Mouse (Mus musculus): ENCODE measurements around the gene Ghsr. TPM values are rescaled to one million over a fixed set of nuclear protein-coding genes. Genes with fewer than 3 reads are reported as not detected.

Gene Ghsr
- total and polyA plus RNA-seq, 3 experiments = not detected

DNA sequence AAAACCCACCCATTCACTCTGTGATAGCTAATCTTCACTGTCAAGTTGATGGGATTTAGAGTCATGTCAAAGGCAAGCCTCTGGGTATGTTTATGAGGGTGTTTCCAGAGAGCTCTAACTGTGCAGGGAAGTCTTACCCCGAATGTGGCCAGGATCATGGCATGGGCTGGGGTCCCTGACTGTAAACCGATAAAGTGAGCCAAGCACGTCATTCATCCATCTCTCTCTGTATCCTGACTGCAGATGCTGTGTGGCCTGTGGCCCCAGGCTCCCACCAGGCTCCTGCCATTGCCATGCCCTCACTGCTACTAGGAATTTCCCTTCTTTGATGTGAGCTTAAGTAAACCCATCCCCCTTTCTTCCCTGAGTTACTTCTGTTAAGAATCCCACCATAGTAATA lies 42.4 kb downstream of the Ghsr start:
- H3K9me3 ChIP-seq (replicated peaks; ENCODE audit: low read length) = no peaks in the 10 kb centered on the region
- H3K27me3 ChIP-seq (replicated peaks) = no peaks in the 10 kb centered on the region
- TF ChIP-seq POLR2A (IDR thresholded peaks at IDR 0.05; ENCODE audit: low read depth, low read length) (no peak), JUN (IDR thresholded peaks at IDR 0.05; ENCODE audit: insufficient read depth, low read depth, low read length) (no peak), ZC3H11A (IDR thresholded peaks at IDR 0.05; ENCODE audit: low read depth, low read length) (no peak), E2F4 (IDR thresholded peaks at IDR 0.05; ENCODE audit: insufficient replicate concordance, low read depth, low read length) (no peak), MAX (IDR thresholded peaks at IDR 0.05; ENCODE audit: low read length) (no peak), USF1 (IDR thresholded peaks at IDR 0.05; ENCODE audit: low read depth, low read length) (no peak), CHD2 (IDR thresholded peaks at IDR 0.05; ENCODE audit: low read length) (no peak), ZNF384 (IDR thresholded peaks at IDR 0.05; ENCODE audit: low read depth, low read length) (no peak), POLR2AphosphoS2 (IDR thresholded peaks at IDR 0.05; ENCODE audit: low read depth, low read length) (no peak), KAT2A (IDR thresholded peaks at IDR 0.05; ENCODE audit: insufficient replicate concordance, low read length) (no peak), RCOR1 (conservative IDR thresholded peaks at IDR 0.05; ENCODE audit: low read depth, low read length) (no peak), CTCF (conservative IDR thresholded peaks at IDR 0.05 in 1 of 2, IDR thresholded peaks at IDR 0.05 in 1 of 2; ENCODE audit: low read depth in 2 of 2, low read length in 2 of 2) (no peak), SMC3 (IDR thresholded peaks at IDR 0.05; ENCODE audit: low read depth, low read length) (no peak), MAFK (IDR thresholded peaks at IDR 0.05; ENCODE audit: insufficient replicate concordance, low read length) (no peak), MXI1 (IDR thresholded peaks at IDR 0.05; ENCODE audit: low read depth, low read length) (no peak), SIN3A (IDR thresholded peaks at IDR 0.05; ENCODE audit: low read length) (no peak)
- in situ Hi-C loops (cut with MboI; ENCODE audit: low pct_ligation_motif_present, low pct_unique_long_range_greater_than_20kb, low sequenced_read_pairs) (no loop called here), dilution Hi-C loops (cut with MboI; ENCODE audit: extremely low pct_ligation_motif_present, extremely low pct_unique_long_range_greater_than_20kb, low sequenced_read_pairs) (no loop called here)
- no peaks in the 10 kb centered on the region for H3K79me2 ChIP-seq (replicated peaks; ENCODE audit: control insufficient read depth, extremely low read depth, insufficient read depth, poor library complexity, severe bottlenecking)
- H3K4me3 ChIP-seq (replicated peaks in 1 of 3; ENCODE audit: low read depth in 2 of 3, low read length in 2 of 3, poor library complexity in 1 of 3) = no peak overlapping the region
- H3K27ac ChIP-seq (ENCODE audit: insufficient read depth, low read depth) = no peak overlapping the region
- no peaks in the 10 kb centered on the region for H3K36me3 ChIP-seq (replicated peaks in 1 of 2; ENCODE audit: control insufficient read depth in 1 of 2, insufficient read depth in 1 of 2, low read length in 1 of 2)
- H3K4me1 ChIP-seq (ENCODE audit: control insufficient read depth in 1 of 2, insufficient read depth in 2 of 2) = peaks cover 11 to 25% of the 10 kb centered on the region in 2 experiments
- H3K9ac ChIP-seq (ENCODE audit: insufficient read depth, low read depth) = no peak overlapping the region
- H3K4me2 ChIP-seq (ENCODE audit: insufficient read depth, low read depth, poor library complexity, severe bottlenecking) = no peak overlapping the region
- no peak for DNase-seq (ENCODE audit: extremely low read depth)

- H3K9ac ChIP-seq (ENCODE audit: insufficient read depth, low read depth) = no peak overlapping the region
- dilution Hi-C loops (cut with MboI; ENCODE audit: extremely low pct_ligation_motif_present, extremely low pct_unique_long_range_greater_than_20kb, low sequenced_read_pairs) (no loop called here), in situ Hi-C loops (cut with MboI; ENCODE audit: low pct_ligation_motif_present, low pct_unique_long_range_greater_than_20kb, low sequenced_read_pairs) (no loop called here)
- no peak for DNase-seq (ENCODE audit: extremely low read depth)
- H3K79me2 ChIP-seq (replicated peaks; ENCODE audit: control insufficient read depth, extremely low read depth, insufficient read depth, poor library complexity, severe bottlenecking) = no peaks in the 10 kb centered on the region
- H3K4me2 ChIP-seq (ENCODE audit: insufficient read depth, low read depth, poor library complexity, severe bottlenecking) = no peak overlapping the region
- no peaks in the 10 kb centered on the region for H3K9me3 ChIP-seq (replicated peaks; ENCODE audit: low read length)
- H3K4me3 ChIP-seq (replicated peaks in 1 of 3; ENCODE audit: low read depth in 2 of 3, low read length in 2 of 3, poor library complexity in 1 of 3) = no peak overlapping the region
- peaks cover 8 to 28% of the 10 kb centered on the region in 2 experiments; a peak in 3 of 4 replicates for H3K4me1 ChIP-seq (ENCODE audit: control insufficient read depth in 1 of 2, insufficient read depth in 2 of 2)
- TF ChIP-seq TBP (conservative IDR thresholded peaks at IDR 0.05; ENCODE audit: low read depth, low read length) (no peak), ZMIZ1 (IDR thresholded peaks at IDR 0.05; ENCODE audit: low read depth, low read length) (no peak), JUN (IDR thresholded peaks at IDR 0.05; ENCODE audit: insufficient read depth, low read depth, low read length) (no peak), ETS1 (conservative IDR thresholded peaks at IDR 0.05; ENCODE audit: low read depth, low read length) (no peak), POLR2AphosphoS2 (IDR thresholded peaks at IDR 0.05; ENCODE audit: low read depth, low read length) (no peak), MEF2A (IDR thresholded peaks at IDR 0.05; ENCODE audit: borderline replicate concordance, low read depth, low read length) (no peak), RAD21 (IDR thresholded peaks at IDR 0.05; ENCODE audit: low read depth, low read length) (no peak), ZNF384 (IDR thresholded peaks at IDR 0.05; ENCODE audit: low read depth, low read length) (no peak), CHD1 (IDR thresholded peaks at IDR 0.05; ENCODE audit: low read depth, low read length) (no peak)
- H3K36me3 ChIP-seq (replicated peaks in 1 of 2; ENCODE audit: control insufficient read depth in 1 of 2, insufficient read depth in 1 of 2, low read length in 1 of 2) = no peaks in the 10 kb centered on the region
- no peak overlapping the region for H3K27ac ChIP-seq (ENCODE audit: insufficient read depth, low read depth)
- H3K27me3 ChIP-seq (replicated peaks) = no peaks in the 10 kb centered on the region
Measured at GRCm38 (mm10) chr3:27416786-27417185, 45.6 kb downstream of the Ghsr start.

Data from CH12.LX (cell line).